Mouse (Mus musculus) heart, postnatal 14 days (tissue): ENCODE results near the gene Hoxa6. TPM values are rescaled to one million over a fixed set of nuclear protein-coding genes. Genes with fewer than 3 reads are reported as not detected.

Experiments
- DNase-seq, 2 experiments: peaks; one replicate each; pipeline ENCODE4 v3.0.0; 2021 to 2022
- intact Hi-C: fragments of 180-260 bp; cut with DNase I; formaldehyde crosslinking; loops from one replicate; pipeline ENCODE4 v1.15.1; 2025
- total RNA-seq, 2 experiments: library from RNA; stranded (reverse); gene quantifications; 2 replicates each; pipeline ENCODE4 v1.2.3; 2021

The Hoxa6 gene
- total RNA-seq, 2 experiments from 2014 or later: not detected

DNA sequence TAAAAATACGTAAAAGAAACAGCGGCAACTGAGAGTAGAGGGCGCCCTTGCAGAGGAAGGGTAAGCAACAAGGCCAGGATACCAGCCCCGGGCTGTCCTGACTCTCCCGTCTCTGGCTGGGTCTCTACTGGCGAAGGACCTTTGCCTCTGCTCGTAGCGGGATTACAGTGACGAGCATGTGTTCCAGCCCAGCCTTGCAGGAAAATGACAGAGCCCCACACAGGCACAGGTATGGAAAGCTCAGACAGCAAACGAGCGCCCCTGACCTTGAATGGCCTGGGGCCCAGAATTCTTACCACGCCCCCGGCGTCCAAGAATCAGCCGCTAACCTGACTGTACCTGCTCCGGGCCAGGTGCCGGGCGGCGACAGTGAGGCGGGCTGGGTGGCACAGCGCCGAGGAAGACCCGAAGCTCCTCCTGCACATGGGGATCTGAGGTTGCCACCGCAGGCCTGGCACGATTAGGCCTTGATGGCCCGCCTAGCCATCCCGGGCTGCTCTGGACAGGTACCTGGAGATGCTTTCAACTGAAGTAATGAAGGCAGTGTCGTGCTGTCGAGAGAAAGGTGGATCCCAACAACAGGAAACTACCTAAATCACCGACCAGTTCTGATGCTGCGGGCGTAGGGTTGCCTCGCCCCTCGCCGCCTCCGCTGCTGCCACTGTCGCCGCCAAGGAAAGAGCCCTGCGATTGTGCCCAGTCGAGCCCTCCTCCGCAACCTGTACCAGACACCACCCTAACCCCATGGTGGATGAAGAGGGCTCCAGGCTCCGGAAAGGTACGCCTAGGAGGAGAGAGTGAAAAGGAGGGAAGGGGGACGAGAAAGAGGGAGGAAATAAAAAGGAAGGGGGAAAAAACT lies 21.3 kb upstream of the Hoxa6 start:
- intact Hi-C loops: loop anchor here (5.0 to 10.0 kb wide), 2 partner anchors 845 to 1047 kb away; no protein-coding TSS in a partner anchor
- DNase-seq: no peak

- intact Hi-C loops: loop anchor here (5.0 to 10.0 kb wide), 2 partner anchors 844 to 1046 kb away; no protein-coding TSS in a partner anchor
Measured at GRCm38 (mm10) chr6:52228475-52229465, 20.2 kb upstream of the Hoxa6 start.

DNA sequence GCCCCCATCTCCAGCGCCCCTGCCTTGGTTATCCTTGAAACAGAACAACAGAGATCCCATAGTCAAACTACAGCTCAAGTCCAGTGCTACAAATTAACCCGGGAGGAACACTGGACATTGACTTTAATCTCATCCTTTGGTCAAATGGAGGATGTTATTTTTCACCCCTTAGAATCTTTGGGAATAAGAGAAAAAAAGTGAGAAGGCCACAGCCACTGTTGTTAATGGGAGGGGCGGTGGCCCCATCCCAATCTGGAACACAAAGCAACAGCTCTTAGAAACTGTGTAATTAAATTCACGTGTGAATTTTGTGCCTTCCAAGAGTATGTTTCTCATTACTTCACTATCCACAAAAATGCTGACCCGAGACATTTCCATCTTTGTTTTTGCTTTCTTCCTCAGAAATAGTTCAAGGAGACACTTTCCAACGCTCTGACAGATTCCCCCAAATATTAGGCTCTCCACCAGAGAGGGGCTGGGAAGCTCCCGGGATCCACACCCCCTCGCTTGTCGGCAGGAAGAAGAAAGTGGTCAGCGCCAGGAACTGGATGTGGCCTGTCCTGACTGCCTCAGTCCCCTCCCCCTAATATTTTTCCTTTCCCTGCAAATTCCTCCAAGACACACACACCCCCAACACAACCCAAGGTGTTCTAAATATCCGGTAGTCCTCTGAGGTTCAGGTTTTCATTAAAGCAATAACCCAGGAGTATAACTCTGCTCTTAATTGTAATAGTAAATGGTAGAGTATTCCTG lies 19.1 kb upstream of the Hoxa6 start:
- no peak for DNase-seq

More at GRCm38 (mm10) chr6:52228475-52229465, 20.2 kb upstream of the Hoxa6 start:
- DNase-seq: no peak

DNA sequence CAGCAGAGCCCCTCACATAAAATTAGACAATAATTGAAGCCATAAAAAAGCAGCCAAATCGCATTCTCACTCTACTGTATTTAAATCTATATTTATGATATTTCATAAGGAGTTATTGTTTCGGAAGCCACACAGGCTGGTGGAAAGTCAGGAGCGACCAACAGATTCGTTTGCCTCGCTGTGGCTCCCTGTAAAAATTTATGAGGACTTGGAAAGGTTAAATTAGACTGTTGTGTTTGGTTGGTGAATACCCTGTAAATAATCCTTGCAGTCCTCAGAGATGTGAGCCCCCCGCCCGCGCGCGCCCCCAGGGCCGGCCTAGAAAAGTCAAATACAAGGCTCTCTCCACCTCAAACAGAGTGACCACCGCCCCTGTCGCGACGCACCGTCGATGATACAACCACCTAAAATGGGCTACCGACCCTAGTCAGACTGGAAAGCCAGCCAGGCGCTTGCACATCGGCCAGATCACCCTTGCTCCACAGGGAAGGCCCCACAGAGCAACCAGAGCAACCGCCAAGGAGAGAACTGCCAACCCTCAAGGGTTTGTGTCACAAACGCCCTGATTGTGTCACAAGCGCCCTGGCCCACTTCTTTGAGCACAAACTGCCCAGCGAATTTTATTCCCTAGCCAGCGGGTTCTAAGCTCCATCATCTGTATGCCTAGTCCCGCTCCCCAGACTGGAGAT lies 18.2 kb upstream of the Hoxa6 start:
- no peak for DNase-seq
- intact Hi-C loops: loop anchor here (5.0 to 10.0 kb wide), 2 partner anchors 842 to 1044 kb away; no protein-coding TSS in a partner anchor

More for the DNA sequence above, 19.1 kb upstream of the Hoxa6 start:
- intact Hi-C loops: loop anchor here (5.0 to 10.0 kb wide), 2 partner anchors 843 to 1045 kb away; no protein-coding TSS in a partner anchor

GRCm38 (mm10) chr6:52225612-52226568 lies 17.4 kb upstream of the Hoxa6 start:
- DNase-seq: no peak
- intact Hi-C loops: loop anchor here (5.0 to 10.0 kb wide), 2 partner anchors 841 to 1044 kb away; no protein-coding TSS in a partner anchor

DNA sequence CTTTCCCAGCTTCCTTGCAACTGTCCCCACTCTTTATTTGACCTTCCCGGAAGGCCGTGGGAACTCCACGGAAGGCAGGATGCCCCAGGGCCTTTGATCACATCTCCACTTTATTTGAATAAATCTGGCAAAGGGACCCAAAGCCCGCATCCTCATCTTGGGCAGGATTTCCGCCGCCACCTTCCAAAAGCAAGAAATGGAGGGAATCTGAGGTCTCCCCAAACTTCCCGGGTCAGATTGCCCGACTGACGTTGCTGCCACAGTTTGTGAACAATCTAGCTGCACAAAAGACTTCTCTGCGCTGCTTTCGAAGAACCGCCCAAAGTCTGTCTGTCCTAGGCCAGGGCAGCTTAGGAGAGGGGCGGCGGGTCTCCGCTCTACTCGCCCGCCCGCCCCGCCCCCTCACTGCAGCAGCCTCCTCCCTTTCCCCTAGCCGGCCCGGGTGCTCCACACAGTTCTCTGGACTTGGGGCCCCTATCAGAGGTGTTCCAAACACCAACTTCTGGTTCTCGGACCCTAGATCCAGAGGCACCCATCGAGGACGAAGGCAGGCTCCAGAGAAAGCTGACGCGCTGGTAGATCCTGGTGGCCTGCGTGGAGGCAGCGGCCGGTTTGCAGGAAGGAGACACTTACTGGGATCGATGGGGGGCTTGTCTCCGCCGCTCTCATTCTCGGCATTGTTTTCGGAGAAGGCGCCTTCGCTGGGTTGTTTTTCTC lies 16.5 kb upstream of the Hoxa6 start:
- intact Hi-C loops: loop anchor here (5.0 to 10.0 kb wide), 3 partner anchors 353 to 1043 kb away; no protein-coding TSS in a partner anchor
- no peak for DNase-seq

- no peak for DNase-seq
Measured at GRCm38 (mm10) chr6:52223939-52224760, 15.6 kb upstream of the Hoxa6 start.

GRCm38 (mm10) chr6:52222729-52223128 lies 14.2 kb upstream of the Hoxa6 start:
- intact Hi-C loops: loop anchor here (5.0 to 10.0 kb wide), 2 partner anchors 350 to 838 kb away; no protein-coding TSS in a partner anchor
- no peak for DNase-seq

More at GRCm38 (mm10) chr6:52223939-52224760, 15.6 kb upstream of the Hoxa6 start:
- intact Hi-C loops: loop anchor here (5.0 to 10.0 kb wide), 2 partner anchors 352 to 839 kb away; no protein-coding TSS in a partner anchor

DNA sequence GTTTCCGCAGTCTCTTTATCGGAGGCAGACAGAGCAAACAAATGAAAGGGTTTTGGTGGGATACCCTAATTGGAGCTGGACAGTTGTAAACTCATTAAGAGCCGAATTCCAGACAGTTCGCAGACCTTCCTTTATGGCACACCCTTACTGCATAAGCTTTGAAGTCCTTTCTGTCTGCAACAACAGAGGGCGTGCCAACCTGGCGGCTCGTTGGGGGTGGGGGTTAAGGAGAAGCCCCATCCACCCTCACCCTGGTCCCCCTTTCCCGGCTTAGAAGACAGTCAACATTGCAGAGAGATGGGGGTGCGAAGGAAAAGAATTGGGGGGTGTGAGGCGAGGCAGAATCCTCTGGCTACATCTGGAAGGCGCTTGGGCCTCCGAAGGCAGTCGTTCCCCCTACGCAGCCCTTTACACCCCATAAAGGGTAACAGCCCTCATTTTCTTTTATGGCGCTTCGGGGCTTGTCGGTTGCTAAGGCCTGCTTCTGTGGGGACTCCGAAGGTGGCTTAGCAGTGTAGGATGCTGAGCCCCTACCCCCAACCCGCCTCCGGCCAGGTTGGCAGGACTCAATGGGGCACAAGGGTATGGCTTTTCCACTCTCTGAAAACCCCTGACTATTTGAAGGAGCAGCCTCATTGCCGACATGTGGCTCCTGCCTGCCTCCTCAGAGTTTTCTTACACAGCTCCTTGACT lies 13.6 kb upstream of the Hoxa6 start:
- DNase-seq: no peak
- intact Hi-C loops: loop anchor here (2.0 to 10.0 kb wide), 3 partner anchors 350 to 837 kb away; no protein-coding TSS in a partner anchor

DNA sequence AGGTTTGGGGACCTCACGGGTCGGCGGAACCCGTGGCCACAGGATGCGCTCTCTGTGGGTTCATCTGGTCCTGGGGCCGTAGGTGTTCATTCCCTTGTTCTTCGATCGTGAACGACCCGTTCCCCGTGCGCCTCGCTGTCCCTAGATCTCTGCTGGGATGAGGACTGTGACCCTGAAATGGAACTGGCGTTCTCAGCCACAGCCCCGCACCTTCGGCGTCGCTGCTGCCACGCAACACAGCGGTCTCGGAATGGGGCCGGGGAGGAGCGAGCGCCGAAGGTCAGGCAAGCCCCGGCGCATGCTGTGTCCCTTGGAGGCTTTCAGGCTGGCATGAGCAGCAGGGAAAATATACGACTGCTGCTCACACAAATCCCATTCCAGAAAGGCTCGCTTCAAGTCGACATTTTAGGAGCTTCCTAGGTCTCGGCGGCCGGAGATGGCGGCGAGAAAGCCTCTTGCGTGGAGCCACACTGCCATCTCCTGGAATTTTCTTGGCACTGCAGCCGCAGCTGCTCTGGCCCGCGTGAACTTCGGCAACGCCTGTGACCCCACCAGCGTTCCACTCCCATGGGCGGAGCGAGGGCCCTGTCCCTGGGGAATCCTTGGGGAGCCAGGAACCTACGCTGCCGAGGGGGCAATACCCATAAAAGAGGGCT lies 12.9 kb upstream of the Hoxa6 start, which contains the start of gene Hoxa7:
Gene Hoxa7, minus strand, starts transcription at position 518 of the 656 bp plus-strand sequence.
- peak; percentile 83 to 92 for DNase-seq
- intact Hi-C loops: loop anchor here (2.0 to 10.0 kb wide), 3 partner anchors 349 to 837 kb away; no protein-coding TSS in a partner anchor

DNA sequence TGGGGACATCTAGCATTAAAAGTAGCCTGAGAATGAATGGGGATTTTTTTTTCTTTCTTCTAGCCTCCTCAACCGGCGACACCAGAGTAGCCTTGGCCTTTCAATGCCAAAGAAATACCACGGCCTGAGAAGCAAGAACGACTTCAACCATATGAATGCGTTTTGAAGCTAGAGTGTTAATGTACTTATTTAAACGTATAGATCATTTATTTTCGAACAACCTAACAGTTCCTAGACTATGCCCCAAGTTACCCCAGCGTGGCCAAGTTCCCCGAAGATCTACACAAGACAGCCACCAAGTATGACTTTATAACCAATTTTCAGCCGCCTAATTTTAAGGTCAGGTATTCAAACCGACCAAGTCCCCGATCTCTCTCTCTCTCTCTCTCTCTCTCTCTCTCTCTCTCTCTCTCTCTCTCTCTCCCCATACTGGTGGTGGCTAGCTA lies 12.4 kb upstream of the Hoxa6 start:
- intact Hi-C loops: loop anchor here (2.0 to 10.0 kb wide), 3 partner anchors 349 to 836 kb away; no protein-coding TSS in a partner anchor
- DNase-seq: no peak

DNA sequence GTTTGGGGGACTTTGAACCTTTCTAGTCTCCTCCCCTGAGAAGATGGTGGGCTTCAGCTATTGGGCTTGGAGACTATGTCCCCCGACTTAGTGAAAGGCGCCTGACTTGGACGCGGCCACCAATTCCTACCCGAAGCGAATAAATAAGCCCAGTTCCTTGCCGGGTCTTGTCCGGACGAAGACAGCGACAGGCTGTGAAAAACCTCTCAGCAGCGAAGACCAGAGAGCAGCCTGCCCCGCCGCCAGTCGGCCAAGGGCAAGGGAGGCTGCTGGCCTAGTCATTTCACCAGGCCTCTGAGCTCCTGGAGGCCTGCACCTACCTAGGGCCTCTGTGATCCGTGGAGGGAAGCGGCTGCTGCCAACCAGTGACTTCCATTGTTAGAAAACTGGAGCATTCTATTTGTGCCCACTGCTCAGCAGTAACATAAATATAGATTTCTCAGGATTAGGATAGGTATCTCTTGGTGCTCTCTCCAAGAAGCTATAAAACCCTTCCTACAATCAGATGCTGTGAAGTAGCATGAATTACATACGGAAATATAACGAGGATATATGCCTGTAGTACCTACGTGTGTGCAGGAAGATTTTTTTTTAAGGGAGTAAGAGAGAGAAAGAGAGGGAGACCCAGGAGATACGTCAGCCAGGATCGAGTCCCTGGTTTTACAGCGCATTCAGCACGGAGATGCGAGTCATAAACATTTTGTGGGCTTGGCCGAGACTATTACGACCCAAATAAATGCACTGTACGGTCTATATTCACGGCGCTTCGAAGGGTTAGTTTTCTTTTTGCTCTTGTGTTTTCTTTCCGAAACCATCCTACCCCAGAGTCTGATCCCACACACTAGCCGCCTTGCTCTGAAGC lies 11.7 kb upstream of the Hoxa6 start:
- intact Hi-C loops: loop anchor here (2.0 to 10.0 kb wide), 3 partner anchors 348 to 835 kb away; no protein-coding TSS in a partner anchor
- no peak for DNase-seq

DNA sequence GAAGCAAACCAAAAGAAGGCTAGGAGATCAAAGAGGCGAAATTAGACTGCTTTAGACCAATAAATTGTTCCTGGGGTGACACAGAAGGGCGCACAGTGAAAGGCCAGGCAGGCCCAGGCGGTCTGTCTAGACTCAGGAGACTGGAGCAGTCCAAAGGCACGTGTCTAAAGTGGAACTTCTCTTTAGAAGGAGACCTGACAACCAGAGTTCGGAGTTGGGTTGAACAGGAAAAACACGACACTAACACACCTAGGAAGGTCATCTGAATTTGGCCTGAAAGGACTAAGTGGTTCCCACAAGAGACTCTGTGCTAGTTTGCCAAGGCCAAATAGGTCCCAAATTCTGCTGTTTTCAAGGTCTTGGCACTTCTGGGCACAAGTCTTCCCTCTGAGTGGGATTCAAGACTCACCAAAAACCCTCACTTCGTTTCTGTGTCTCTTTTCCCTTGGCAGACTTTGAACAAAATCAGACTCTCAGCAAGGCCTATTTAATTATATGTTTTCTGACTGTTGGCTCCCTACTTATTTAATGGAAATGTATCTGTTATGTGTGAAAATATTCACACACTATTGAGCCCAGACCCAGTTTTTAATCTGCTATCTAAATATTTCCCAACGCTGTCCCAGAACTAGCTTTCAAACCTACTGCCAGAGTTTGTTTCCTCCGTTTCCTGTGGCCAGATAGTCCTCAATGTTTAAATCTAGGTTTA lies 10.9 kb upstream of the Hoxa6 start:
- intact Hi-C loops: no loop called here
- no peak for DNase-seq
